Mouse (Mus musculus): ENCODE measurements around the gene Sars2.

GRCm38 (mm10) chr7:28801901-28802670 lies 60.3 kb downstream of the Sars2 start:
- TF ChIP-seq CTCF (IDR thresholded peaks at IDR 0.05; ENCODE audit: insufficient read depth, low read depth, low read length) = no peak
- no peak for TF ChIP-seq POLR2A (IDR thresholded peaks at IDR 0.05; ENCODE audit: insufficient read depth, low read depth, low read length)

Measured in olfactory bulb, adult 2 months (tissue).